Mouse (Mus musculus): ENCODE measurements around the gene Adamtsl4. TPM values are rescaled to one million over a fixed set of nuclear protein-coding genes. Genes with fewer than 3 reads are reported as not detected.

Adamtsl4 gene
- total RNA-seq, 2 experiments from 2014 or later, result 7.0 to 7.9 TPM

DNA sequence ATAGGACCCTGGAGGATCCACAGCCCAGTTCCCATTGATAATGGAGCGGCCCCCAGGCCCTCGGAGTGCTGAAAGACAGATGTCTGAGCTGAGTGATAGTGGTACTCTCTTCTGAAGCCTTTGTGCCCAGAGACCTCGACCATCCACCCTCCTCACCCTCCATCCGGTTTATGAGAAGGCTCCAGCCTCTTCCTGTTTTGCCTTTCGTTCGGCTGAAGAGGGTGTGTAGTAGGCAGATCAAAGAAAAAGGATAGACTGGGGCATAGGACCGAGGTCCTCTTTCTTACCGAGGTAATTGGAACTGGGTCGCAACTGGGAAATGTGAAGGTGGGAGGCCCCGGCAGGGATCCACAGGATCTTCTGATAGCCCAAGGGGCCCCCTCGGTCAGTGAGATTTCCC is 6.4 kb downstream of the Adamtsl4 start:
- TF ChIP-seq CTCF (conservative IDR thresholded peaks at IDR 0.05), result no peak
- no peak for DNase-seq (ENCODE audit: low spot score in 2 of 2)
- H3K27ac ChIP-seq, result no peak overlapping the region
- H3K4me3 ChIP-seq, result no peak overlapping the region

DNA sequence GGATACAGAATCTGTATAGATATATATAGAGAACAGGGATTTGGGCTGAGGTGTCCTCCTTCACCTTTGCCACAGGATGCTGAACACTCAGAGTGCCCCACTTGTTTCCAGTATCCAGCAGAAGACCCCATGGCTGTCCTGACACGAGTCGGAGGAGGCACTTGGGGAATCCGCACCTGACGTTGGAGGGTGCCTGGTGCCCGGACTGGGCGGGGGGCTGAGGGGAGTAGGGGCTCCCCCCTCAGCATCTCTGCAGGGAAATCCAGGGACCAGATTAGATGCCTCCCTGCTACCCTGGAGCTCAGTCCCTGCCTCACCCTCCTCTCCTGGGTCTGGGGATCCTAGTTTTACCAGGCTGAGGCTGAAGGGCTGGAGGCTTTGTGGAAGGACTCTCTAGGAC is 7.0 kb downstream of the Adamtsl4 start:
- no peak for DNase-seq (ENCODE audit: low spot score in 2 of 2)
- no peak for TF ChIP-seq CTCF (conservative IDR thresholded peaks at IDR 0.05)
- Histone ChIP-seq H3K27ac (no peak overlapping the region), H3K4me3 (no peak overlapping the region)

GRCm38 (mm10) chr3:95679551-95679950 is 8.2 kb downstream of the Adamtsl4 start:
- TF ChIP-seq CTCF (conservative IDR thresholded peaks at IDR 0.05), result no peak
- no peak for DNase-seq (ENCODE audit: low spot score in 2 of 2)
- no peak overlapping the region for H3K4me3 ChIP-seq
- no peak overlapping the region for H3K27ac ChIP-seq

GRCm38 (mm10) chr3:95677420-95678090 is 10.2 kb downstream of the Adamtsl4 start:
- H3K27ac ChIP-seq, result peak overlapping the region; percentile 83
- no peak overlapping the region for H3K4me3 ChIP-seq
- no peak for TF ChIP-seq CTCF (conservative IDR thresholded peaks at IDR 0.05)
- no peak for DNase-seq (ENCODE audit: low spot score in 2 of 2)

- Histone ChIP-seq H3K4me3 (no peak overlapping the region), H3K27ac (peak overlapping the region; percentile 83)
- TF ChIP-seq CTCF (conservative IDR thresholded peaks at IDR 0.05), result peak; percentile 86
- DNase-seq (ENCODE audit: low spot score in 2 of 2), result peak in 1 of 2 experiments; percentile 50
These were observed 10.8 kb downstream of the Adamtsl4 start for GRCm38 (mm10) chr3:95676745-95677419.

GRCm38 (mm10) chr3:95675301-95676092 is 12.2 kb downstream of the Adamtsl4 start:
- DNase-seq (ENCODE audit: low spot score in 2 of 2), result peak; percentile 35 to 38
- peak; percentile 91 for TF ChIP-seq CTCF (conservative IDR thresholded peaks at IDR 0.05)
- H3K27ac ChIP-seq, result peak overlapping the region; percentile 83
- H3K4me3 ChIP-seq, result no peak overlapping the region

GRCm38 (mm10) chr3:95674812-95675211 is 12.9 kb downstream of the Adamtsl4 start:
- no peak for TF ChIP-seq CTCF (conservative IDR thresholded peaks at IDR 0.05)
- H3K27ac ChIP-seq, result peak overlapping the region; percentile 83
- no peak overlapping the region for H3K4me3 ChIP-seq

GRCm38 (mm10) chr3:95674236-95674635 is 13.5 kb downstream of the Adamtsl4 start:
- peak overlapping the region; percentile 83 for H3K27ac ChIP-seq
- TF ChIP-seq CTCF (conservative IDR thresholded peaks at IDR 0.05), result no peak
- DNase-seq (ENCODE audit: low spot score in 2 of 2), result no peak
- H3K4me3 ChIP-seq, result no peak overlapping the region

More at GRCm38 (mm10) chr3:95674812-95675211, 12.9 kb downstream of the Adamtsl4 start:
- no peak for DNase-seq (ENCODE audit: low spot score in 2 of 2)

DNA sequence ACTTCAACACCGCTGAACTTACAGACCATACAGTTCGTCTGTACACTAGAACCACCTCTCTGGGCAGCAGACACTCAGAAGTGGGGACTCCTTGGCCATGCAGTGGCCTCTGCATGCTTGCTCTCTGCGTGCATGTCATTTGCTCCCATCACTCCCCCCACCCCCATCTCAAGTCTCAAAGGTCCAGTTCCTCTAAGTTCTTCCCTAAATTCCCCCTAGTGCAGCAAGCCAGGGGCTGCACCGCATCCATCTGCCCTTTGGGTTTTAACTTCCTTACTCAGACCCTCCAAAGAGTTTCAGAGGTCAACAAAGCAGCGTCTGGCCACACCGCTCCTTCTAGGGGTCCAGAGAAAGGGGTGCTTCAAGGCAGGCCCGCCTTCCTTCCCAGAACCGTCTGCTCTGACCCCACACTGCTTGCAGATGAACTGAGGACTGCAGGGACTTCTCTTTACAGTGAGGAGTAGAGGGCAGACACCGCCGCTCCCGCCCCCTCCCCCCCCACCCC is 14.0 kb downstream of the Adamtsl4 start:
- H3K4me3 ChIP-seq, result no peak overlapping the region
- H3K27ac ChIP-seq, result peak overlapping the region; percentile 83
- no peak for DNase-seq (ENCODE audit: low spot score in 2 of 2)
- no peak for TF ChIP-seq CTCF (conservative IDR thresholded peaks at IDR 0.05)

DNA sequence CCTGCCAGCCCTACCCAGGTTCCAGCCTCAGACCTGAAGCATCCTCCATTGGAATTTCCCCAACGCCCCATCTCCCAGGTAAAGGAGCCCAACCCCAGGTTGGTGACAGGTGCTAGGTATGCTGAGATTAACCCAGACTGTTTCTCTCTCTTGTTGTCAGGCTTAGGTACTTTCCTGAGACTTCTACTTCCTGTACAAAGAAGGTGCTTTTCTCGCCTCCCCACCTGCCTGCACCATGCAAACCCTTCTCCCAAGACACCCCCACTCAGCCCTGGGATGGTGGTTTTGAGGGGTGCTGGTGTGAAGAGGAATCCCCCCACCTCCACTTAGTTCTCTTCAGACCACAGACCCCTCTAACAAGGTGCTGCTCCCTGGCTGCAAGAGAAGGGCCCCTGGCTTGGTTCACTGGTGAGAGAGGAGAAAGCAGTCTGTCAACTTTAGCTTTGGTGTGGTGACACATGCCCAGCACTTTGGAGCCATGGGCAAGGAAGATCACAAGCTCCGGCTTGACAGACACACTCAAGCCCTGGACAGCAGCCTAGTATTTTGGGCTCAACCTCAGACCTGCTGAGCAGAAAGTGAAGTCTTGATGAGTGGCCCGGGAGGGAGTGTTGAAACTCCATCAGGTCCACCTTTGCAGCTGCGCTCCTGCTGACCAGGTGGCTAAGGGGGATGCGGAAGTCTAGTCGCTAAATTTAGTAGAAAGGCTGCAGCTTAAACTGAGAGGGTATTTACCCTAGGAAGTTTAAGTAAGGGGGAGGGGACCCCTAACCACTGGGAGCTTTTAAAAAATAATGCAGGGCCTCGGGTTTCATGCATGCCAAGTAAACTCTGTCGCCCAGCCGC is 14.6 kb downstream of the Adamtsl4 start:
- Histone ChIP-seq H3K4me3 (no peak overlapping the region), H3K27ac (peak overlapping the region; percentile 83)
- DNase-seq (ENCODE audit: low spot score in 2 of 2), result no peak
- no peak for TF ChIP-seq CTCF (conservative IDR thresholded peaks at IDR 0.05)

- Histone ChIP-seq H3K27ac (peak overlapping the region; percentile 83; the same call in 1 of the 2 replicates), H3K4me3 (no peak overlapping the region)
- TF ChIP-seq CTCF (conservative IDR thresholded peaks at IDR 0.05), result no peak
- DNase-seq (ENCODE audit: low spot score in 2 of 2), result no peak
These were observed 15.3 kb downstream of the Adamtsl4 start for GRCm38 (mm10) chr3:95672461-95672860.

GRCm38 (mm10) chr3:95671201-95671600 is 16.5 kb downstream of the Adamtsl4 start:
- no peak for TF ChIP-seq CTCF (conservative IDR thresholded peaks at IDR 0.05)
- Histone ChIP-seq H3K4me3 (no peak overlapping the region), H3K27ac (no peak overlapping the region)
- no peak for DNase-seq (ENCODE audit: low spot score in 2 of 2)

Data from layer of hippocampus, adult 2 months (tissue).